Mouse (Mus musculus) common myeloid progenitor, adult 5-6 weeks (primary cell): Measurements from ENCODE around the gene Themis2. TPM values are rescaled to one million over a fixed set of nuclear protein-coding genes. Genes with fewer than 3 reads are reported as not detected.
"Not testable (repeated sequence)": the region's sequence is repeated elsewhere in the genome, so short reads cannot be mapped to it uniquely, and the experiment has no call there.

Source experiments
- ATAC-seq: replicated peaks from 2 replicates; pipeline ENCODE4 v1.8.0; 2016; ENCODE audit warnings: low read depth, mild to moderate bottlenecking, moderate TSS enrichment, inconsistent platforms; ENCODE audit not compliant: poor library complexity, severe bottlenecking
- total RNA-seq: library from RNA; stranded (forward); fragments of 200-1000, 187-1606 nt; gene quantifications from 2 replicates; pipeline ENCODE4 v1.2.3, GENCODE M21; 2017

Themis2 gene
- total RNA-seq, 1 experiment from 2014 or later, result 12.0 TPM

- 0 out of 2 replicates have a peak, but pooled peaks have one; percentile 39 for ATAC-seq
These were observed 35.9 kb downstream of the Themis2 start for GRCm38 (mm10) chr4:132760296-132760695.

GRCm38 (mm10) chr4:132757633-132758351 is 38.4 kb downstream of the Themis2 start:
- ATAC-seq, result no peak

- peak; percentile 83 for ATAC-seq
These were observed 39.2 kb downstream of the Themis2 start, which contains the start of gene Smpdl3b for GRCm38 (mm10) chr4:132756974-132757373. Gene Smpdl3b, minus strand, starts transcription at chr4:132757252.

- peak; percentile 69 for ATAC-seq
These were observed 43.2 kb downstream of the Themis2 start for GRCm38 (mm10) chr4:132752992-132753391.

GRCm38 (mm10) chr4:132749258-132749982 is 46.8 kb downstream of the Themis2 start:
- ATAC-seq, result no peak

GRCm38 (mm10) chr4:132748778-132749177 is 47.4 kb downstream of the Themis2 start:
- peak; percentile 34; the same call in 1 of the 2 replicates for ATAC-seq

- peak; percentile 89 for ATAC-seq
These were observed 48.4 kb downstream of the Themis2 start for GRCm38 (mm10) chr4:132747664-132748259.

- no peak; the same call in 1 of the 2 replicates for ATAC-seq
These were observed 49.2 kb downstream of the Themis2 start for GRCm38 (mm10) chr4:132746911-132747517.

GRCm38 (mm10) chr4:132743992-132744911 is 51.9 kb downstream of the Themis2 start:
- ATAC-seq, result no peak; the same call in 1 of the 2 replicates

GRCm38 (mm10) chr4:132741491-132741890 is 54.7 kb downstream of the Themis2 start:
- no peak for ATAC-seq

GRCm38 (mm10) chr4:132737154-132737553 is 59.0 kb downstream of the Themis2 start:
- not testable (repeated sequence) for ATAC-seq

GRCm38 (mm10) chr4:132735894-132736293 is 60.3 kb downstream of the Themis2 start:
- ATAC-seq, result no peak

- no peak for ATAC-seq
These were observed 60.8 kb downstream of the Themis2 start for GRCm38 (mm10) chr4:132735389-132735788.

- no peak for ATAC-seq
These were observed 61.4 kb downstream of the Themis2 start for GRCm38 (mm10) chr4:132734766-132735165.

GRCm38 (mm10) chr4:132733071-132733770 is 63.0 kb downstream of the Themis2 start:
- no peak for ATAC-seq

GRCm38 (mm10) chr4:132732148-132732684 is 64.0 kb downstream of the Themis2 start, which contains the start of gene Xkr8:
Gene Xkr8, minus strand, starts transcription at chr4:132732546.
- ATAC-seq, result peak; percentile 96
